Mouse (Mus musculus) small intestine, adult 2 months (tissue): Measurements from ENCODE around the gene P2rx4.

Experiments
- CTCF ChIP-seq: fragments of 200-500 bp; IDR thresholded peaks from 2 replicates; pipeline ENCODE4 v1.5.1; 2012; ENCODE audit warnings: low read depth, mild to moderate bottlenecking, control low read depth, inconsistent platforms, low read length, moderate library complexity, mixed read lengths; ENCODE audit not compliant: insufficient replicate concordance, insufficient read length; ENCODE audit errors: extremely low read depth
- POLR2A ChIP-seq: fragments of 200-500 bp; IDR thresholded peaks from 2 replicates; pipeline ENCODE4 v1.6.1; 2012; ENCODE audit warnings: low read depth, mild to moderate bottlenecking, control low read depth, inconsistent platforms, low read length, moderate library complexity

DNA sequence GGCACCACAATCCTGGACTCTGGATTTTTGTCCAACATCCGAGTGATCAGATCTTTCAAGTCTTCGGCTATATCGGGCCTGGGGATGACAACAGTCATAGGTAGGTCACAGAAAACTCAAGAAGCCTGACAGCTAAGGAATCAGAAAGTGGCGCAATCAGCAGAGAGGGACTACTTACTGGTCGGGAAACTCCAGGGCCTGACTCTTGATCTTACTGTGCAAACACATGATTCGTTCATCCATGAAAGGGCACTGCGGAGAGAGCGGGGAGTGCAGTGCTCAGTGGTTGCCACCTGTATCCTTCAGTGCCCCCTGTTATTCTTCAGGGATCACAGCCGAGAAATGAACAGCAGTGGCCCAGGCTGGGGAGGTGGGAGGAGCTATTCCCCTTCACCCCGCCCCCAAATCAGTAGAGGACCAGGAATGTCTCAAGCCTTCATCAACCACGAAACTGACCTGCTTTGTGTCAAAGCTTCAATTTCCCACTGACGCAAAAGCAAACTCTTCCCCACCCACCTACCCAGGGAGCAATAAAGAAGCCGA is 36.6 kb downstream of the P2rx4 start:
- TF ChIP-seq CTCF (no peak), POLR2A (no peak)
